Mouse (Mus musculus): Measurements from ENCODE around the gene Adk. TPM values are rescaled to one million over a fixed set of nuclear protein-coding genes. Genes with fewer than 3 reads are reported as not detected.
"Not testable (repeated sequence)": the region's sequence is repeated elsewhere in the genome, so short reads cannot be mapped to it uniquely, and the experiment has no call there.

Adk gene
- polyA plus RNA-seq, 1 experiment from 2014 or later, result 131 TPM

DNA sequence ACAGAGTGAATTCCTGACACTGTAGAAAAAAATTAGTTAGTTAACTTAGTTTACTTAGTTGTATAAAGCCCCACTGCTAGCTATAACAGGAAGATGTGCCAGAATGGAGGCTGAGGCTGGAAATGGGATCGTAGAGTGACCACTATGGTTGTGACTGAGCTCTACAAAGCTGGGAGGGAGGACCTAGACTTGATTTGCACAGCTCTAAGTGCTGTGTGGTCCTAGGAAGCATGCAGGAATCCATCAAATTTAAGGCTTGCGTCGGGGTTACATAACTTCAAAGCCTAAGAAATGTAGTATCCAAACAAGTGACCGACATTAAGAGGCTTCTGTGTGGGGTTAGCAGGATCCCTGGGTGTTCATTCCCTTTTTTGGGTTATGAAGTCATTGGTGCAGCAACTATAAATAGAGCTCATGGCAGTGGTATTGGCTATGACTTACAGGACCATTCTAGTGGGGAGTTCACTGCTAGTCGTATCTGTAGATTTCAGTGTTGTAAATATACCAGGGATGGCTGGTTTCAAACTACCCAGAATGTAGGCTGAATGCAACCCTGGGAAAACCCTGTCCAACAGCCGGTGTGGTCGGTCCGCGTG, 410.8 kb downstream of the Adk start:
- Histone ChIP-seq H3K36me3 (ENCODE audit: control insufficient read depth, insufficient read depth, low read length) (no peaks in the 10 kb centered on the region), H3K9me3 (ENCODE audit: control insufficient read depth, low read length) (no peaks in the 10 kb centered on the region), H3K27ac (replicated peaks; ENCODE audit: low read depth, low read length) (no peak overlapping the region), H3K4me2 (ENCODE audit: low read depth, low read length) (no peak overlapping the region), H3K4me3 (ENCODE audit: low read depth, low read length) (no peak overlapping the region), H3K9ac (ENCODE audit: low read depth, low read length) (no peak overlapping the region), H3K27me3 (replicated peaks; ENCODE audit: control insufficient read depth, insufficient read depth, low read length) (no peaks in the 10 kb centered on the region), H3K4me1 (ENCODE audit: control insufficient read depth, insufficient read depth, low read length) (no peaks in the 10 kb centered on the region)
- no peak for DNase-seq (ENCODE audit: low spot score)
- WGBS, result 89% methylated on average over 9 of the region's 9 CpGs
- ATAC-seq (ENCODE audit: low read depth), result no peak

DNA sequence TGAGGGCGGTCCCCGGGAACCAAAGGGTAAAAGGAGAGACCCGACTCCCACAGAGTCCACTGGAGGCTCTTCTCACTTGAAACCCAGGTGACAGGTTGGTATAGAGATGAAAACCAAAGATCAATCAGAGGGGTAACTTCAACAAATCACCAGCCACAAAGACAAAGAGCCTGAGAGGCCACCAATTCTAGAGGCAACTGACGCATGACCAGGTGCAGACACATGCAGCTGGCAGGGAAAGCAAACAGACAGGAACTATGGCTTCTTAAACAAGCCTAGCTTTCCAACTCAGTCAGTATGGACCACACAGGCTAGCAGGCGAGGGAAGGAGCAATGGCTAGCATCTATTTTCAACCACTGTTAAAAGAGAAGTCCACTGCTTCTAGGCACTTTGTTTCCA, 418.0 kb downstream of the Adk start:
- ATAC-seq (ENCODE audit: low read depth) (no peak), DNase-seq (ENCODE audit: low spot score) (no peak)
- Histone ChIP-seq H3K4me1 (ENCODE audit: control insufficient read depth, insufficient read depth, low read length) (no peaks in the 10 kb centered on the region), H3K9me3 (ENCODE audit: control insufficient read depth, low read length) (no peaks in the 10 kb centered on the region), H3K4me2 (ENCODE audit: low read depth, low read length) (no peak overlapping the region), H3K27me3 (replicated peaks; ENCODE audit: control insufficient read depth, insufficient read depth, low read length) (no peaks in the 10 kb centered on the region), H3K4me3 (ENCODE audit: low read depth, low read length) (no peak overlapping the region), H3K27ac (replicated peaks; ENCODE audit: low read depth, low read length) (no peak overlapping the region), H3K9ac (ENCODE audit: low read depth, low read length) (no peak overlapping the region), H3K36me3 (ENCODE audit: control insufficient read depth, insufficient read depth, low read length) (no peaks in the 10 kb centered on the region)
- WGBS, result 83% methylated on average over 5 of the region's 5 CpGs

DNA sequence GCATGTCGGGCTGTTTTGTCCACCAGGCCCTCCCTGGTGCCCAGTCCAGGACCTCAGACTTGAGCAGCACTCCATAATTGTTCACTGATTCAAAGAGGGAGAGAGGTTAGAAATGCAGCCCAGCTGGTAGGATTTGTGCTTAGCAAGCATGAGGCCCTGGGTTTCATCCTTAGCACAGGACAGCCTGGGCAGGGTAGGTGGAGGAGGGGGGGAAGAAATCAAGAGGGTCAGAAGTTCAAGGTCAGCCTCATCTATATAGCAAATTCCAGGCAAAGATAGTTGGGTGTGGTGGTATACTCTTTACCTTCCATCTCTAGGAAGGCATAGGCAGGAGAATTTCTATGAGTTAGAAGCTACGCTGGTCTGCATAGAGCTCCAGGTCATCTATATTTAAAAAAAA, 419.6 kb downstream of the Adk start:
- WGBS, result 99% methylated on average over 2 of the region's 2 CpGs

DNA sequence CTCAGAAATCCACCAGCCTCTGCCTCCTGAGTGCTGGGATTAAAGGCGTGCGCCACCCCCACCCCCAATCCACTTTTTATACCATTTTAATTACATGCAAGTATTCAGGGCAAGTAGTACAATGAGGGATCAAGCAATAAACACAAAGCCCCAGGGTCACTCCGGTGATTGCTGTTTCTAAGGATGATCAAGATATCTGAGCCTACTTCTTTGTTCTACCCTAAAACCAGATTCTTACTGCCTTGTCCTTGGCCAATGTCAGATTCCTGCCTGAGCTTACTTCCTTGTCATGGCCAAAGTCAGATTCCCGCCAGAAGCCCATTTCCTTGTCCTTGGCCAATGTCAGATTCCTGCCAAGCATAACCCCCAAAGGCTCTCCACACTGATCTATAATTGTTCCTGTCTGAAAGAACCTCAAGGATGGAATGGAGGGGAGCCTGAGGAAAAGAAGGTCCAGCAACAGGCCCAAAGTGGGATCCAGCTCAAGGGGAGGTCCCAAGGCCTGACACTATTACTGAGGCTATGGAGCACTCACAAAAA, 422.3 kb downstream of the Adk start:
- not testable (repeated sequence) for H3K27ac ChIP-seq (replicated peaks; ENCODE audit: low read depth, low read length); H3K4me2 ChIP-seq (ENCODE audit: low read depth, low read length); H3K4me1 ChIP-seq (ENCODE audit: control insufficient read depth, insufficient read depth, low read length); H3K9me3 ChIP-seq (ENCODE audit: control insufficient read depth, low read length); ATAC-seq (ENCODE audit: low read depth); H3K27me3 ChIP-seq (replicated peaks; ENCODE audit: control insufficient read depth, insufficient read depth, low read length); H3K4me3 ChIP-seq (ENCODE audit: low read depth, low read length); H3K36me3 ChIP-seq (ENCODE audit: control insufficient read depth, insufficient read depth, low read length); H3K9ac ChIP-seq (ENCODE audit: low read depth, low read length); DNase-seq (ENCODE audit: low spot score)
- WGBS, result 88% methylated on average over 4 of the region's 4 CpGs

More for the DNA sequence above, 419.6 kb downstream of the Adk start:
- Histone ChIP-seq H3K36me3 (ENCODE audit: control insufficient read depth, insufficient read depth, low read length) (no peaks in the 10 kb centered on the region), H3K4me2 (ENCODE audit: low read depth, low read length) (no peak overlapping the region), H3K27me3 (replicated peaks; ENCODE audit: control insufficient read depth, insufficient read depth, low read length) (no peaks in the 10 kb centered on the region), H3K9me3 (ENCODE audit: control insufficient read depth, low read length) (no peaks in the 10 kb centered on the region), H3K9ac (ENCODE audit: low read depth, low read length) (no peak overlapping the region), H3K4me3 (ENCODE audit: low read depth, low read length) (no peak overlapping the region), H3K27ac (replicated peaks; ENCODE audit: low read depth, low read length) (no peak overlapping the region), H3K4me1 (ENCODE audit: control insufficient read depth, insufficient read depth, low read length) (no peaks in the 10 kb centered on the region)
- ATAC-seq (ENCODE audit: low read depth) (no peak), DNase-seq (ENCODE audit: low spot score) (no peak)

DNA sequence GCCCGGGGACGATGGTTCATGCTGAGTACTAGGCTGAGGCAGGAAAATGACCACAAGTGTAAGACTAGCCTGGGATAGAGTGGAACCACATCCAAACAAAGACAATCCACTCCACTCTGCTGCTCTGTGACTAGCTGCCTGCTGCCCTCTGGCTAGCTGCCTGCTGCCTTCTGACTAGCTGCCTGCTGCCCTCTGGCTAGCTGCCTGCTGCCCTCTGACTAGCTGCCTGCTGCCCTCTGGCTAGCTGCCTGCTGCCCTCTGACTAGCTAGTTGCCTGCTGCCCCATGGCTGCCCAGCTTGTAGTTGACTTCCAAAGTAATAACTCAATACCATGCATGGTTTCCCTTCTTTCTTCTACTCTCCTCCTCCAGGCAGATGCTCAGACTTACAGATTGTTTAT, 424.8 kb downstream of the Adk start:
- no peak overlapping the region for H3K27ac ChIP-seq (replicated peaks; ENCODE audit: low read depth, low read length)
- WGBS, result 93% methylated on average over 2 of the region's 2 CpGs

DNA sequence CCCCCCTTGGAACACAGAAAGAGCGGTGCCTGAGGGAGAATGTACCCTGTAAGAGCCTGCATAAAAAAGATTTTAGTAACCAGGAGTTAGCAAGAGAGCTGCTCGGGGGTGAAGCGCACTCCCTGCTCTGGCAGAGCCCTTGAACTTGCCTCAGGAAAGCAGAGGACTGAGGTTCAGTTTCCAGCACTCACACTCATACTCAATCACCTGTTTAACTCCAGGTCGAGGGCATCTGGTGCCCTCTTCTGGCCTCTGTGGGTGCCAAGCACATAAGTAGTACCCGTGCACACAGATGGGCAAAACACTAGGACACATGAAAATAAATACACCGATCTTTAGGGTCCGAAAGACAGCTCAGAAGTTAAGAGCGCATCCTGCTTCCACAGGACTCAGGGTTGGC, 427.2 kb downstream of the Adk start:
- whole genome bisulfite sequencing, result 90% methylated on average over 8 of the region's 8 CpGs
- H3K27me3 ChIP-seq (replicated peaks; ENCODE audit: control insufficient read depth, insufficient read depth, low read length), result no peaks in the 10 kb centered on the region
- ATAC-seq (ENCODE audit: low read depth), result no peak
- no peaks in the 10 kb centered on the region for H3K36me3 ChIP-seq (ENCODE audit: control insufficient read depth, insufficient read depth, low read length)
- no peak overlapping the region for H3K9ac ChIP-seq (ENCODE audit: low read depth, low read length)
- no peaks in the 10 kb centered on the region for H3K9me3 ChIP-seq (ENCODE audit: control insufficient read depth, low read length)
- no peak for DNase-seq (ENCODE audit: low spot score)
- no peak overlapping the region for H3K27ac ChIP-seq (replicated peaks; ENCODE audit: low read depth, low read length)
- H3K4me2 ChIP-seq (ENCODE audit: low read depth, low read length), result no peak overlapping the region
- H3K4me3 ChIP-seq (ENCODE audit: low read depth, low read length), result no peak overlapping the region
- no peaks in the 10 kb centered on the region for H3K4me1 ChIP-seq (ENCODE audit: control insufficient read depth, insufficient read depth, low read length)

More for the DNA sequence above, 424.8 kb downstream of the Adk start:
- Histone ChIP-seq H3K9me3 (ENCODE audit: control insufficient read depth, low read length) (no peaks in the 10 kb centered on the region), H3K27me3 (replicated peaks; ENCODE audit: control insufficient read depth, insufficient read depth, low read length) (no peaks in the 10 kb centered on the region), H3K4me2 (ENCODE audit: low read depth, low read length) (no peak overlapping the region), H3K4me3 (ENCODE audit: low read depth, low read length) (no peak overlapping the region), H3K4me1 (ENCODE audit: control insufficient read depth, insufficient read depth, low read length) (no peaks in the 10 kb centered on the region), H3K9ac (ENCODE audit: low read depth, low read length) (no peak overlapping the region), H3K36me3 (ENCODE audit: control insufficient read depth, insufficient read depth, low read length) (no peaks in the 10 kb centered on the region)
- no peak for ATAC-seq (ENCODE audit: low read depth)
- no peak for DNase-seq (ENCODE audit: low spot score)

DNA sequence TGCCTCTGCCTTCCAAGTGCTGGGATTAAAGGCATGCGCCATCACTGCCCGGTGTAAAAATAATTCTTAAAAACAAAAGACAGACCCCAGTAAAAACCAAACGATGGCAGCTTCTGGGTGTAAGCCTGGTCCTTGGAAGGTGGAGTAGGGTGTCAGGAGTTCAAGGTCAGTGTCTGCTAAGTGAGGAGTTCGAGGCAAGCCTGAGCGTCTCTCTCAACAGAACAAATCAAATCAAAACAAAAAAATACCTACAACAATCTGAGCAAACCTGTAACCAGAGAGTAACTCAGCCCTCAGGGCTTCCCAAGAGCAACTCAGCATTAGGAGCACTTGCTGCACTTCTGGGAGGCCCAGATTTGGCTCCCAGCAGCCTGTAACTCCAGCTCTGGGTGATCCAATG, 427.8 kb downstream of the Adk start:
- Histone ChIP-seq H3K4me3 (ENCODE audit: low read depth, low read length) (no peak overlapping the region), H3K27me3 (replicated peaks; ENCODE audit: control insufficient read depth, insufficient read depth, low read length) (no peaks in the 10 kb centered on the region), H3K36me3 (ENCODE audit: control insufficient read depth, insufficient read depth, low read length) (no peaks in the 10 kb centered on the region), H3K9ac (ENCODE audit: low read depth, low read length) (no peak overlapping the region), H3K27ac (replicated peaks; ENCODE audit: low read depth, low read length) (no peak overlapping the region), H3K9me3 (ENCODE audit: control insufficient read depth, low read length) (no peaks in the 10 kb centered on the region), H3K4me2 (ENCODE audit: low read depth, low read length) (no peak overlapping the region), H3K4me1 (ENCODE audit: control insufficient read depth, insufficient read depth, low read length) (no peaks in the 10 kb centered on the region)
- DNase-seq (ENCODE audit: low spot score) (no peak), ATAC-seq (ENCODE audit: low read depth) (no peak)
- WGBS, result 90% methylated on average over 5 of the region's 5 CpGs

DNA sequence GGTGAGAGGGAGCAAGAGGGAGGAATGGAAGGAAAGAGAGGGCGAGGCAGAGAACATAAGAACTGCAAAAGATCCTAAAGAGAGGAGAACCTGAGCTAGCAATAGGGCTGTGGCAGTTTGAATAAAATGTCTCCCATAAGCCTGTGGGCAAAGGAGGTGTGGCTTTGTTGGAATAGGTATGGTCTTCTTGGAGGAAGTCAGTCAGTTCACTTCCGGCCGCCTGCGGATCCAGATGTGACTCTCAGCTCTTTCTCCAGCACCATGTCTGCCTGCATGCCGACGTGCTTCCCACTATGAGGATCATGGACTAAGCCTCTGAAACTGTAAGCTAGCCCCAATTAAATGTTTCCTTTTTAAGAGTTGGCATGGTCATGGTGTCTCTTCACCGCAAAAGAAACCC, 428.9 kb downstream of the Adk start, which contains the start of gene Kat6b:
Kat6b (plus strand) TSS at position 204 of the 400 bp plus-strand sequence.
- Histone ChIP-seq H3K36me3 (ENCODE audit: control insufficient read depth, insufficient read depth, low read length) (no peaks in the 10 kb centered on the region), H3K4me1 (ENCODE audit: control insufficient read depth, insufficient read depth, low read length) (no peaks in the 10 kb centered on the region), H3K9me3 (ENCODE audit: control insufficient read depth, low read length) (no peaks in the 10 kb centered on the region), H3K9ac (ENCODE audit: low read depth, low read length) (no peak within 1 kb of the TSS), H3K4me2 (ENCODE audit: low read depth, low read length) (no peak within 1 kb of the TSS), H3K27me3 (replicated peaks; ENCODE audit: control insufficient read depth, insufficient read depth, low read length) (no peaks in the 10 kb centered on the region), H3K4me3 (ENCODE audit: low read depth, low read length) (no peak within 1 kb of the TSS), H3K27ac (replicated peaks; ENCODE audit: low read depth, low read length) (no peak within 1 kb of the TSS)
- DNase-seq (ENCODE audit: low spot score), result no peak
- 94% methylated on average over 7 of the region's 7 CpGs for WGBS
- no peak for ATAC-seq (ENCODE audit: low read depth)

DNA sequence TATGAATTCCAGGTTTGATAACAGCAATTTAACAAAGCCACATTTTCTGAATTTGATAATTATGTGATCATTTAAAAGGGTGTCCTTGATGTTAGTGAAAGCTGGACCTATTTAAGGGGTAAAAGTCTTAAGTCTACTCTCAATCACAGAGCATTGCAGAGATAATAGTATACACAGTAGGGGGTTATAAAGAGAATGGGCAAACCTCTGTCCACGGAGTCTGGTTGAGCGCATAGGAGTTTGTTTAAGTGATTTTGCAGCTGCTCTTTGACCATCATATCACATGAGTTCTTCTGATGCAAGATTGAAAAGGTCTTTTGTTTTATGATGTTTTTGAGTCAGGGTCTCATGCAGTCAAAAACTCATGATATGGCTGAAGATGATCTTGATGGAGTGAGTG, 431.8 kb downstream of the Adk start:
- no peak overlapping the region for H3K9ac ChIP-seq (ENCODE audit: low read depth, low read length)
- H3K4me2 ChIP-seq (ENCODE audit: low read depth, low read length), result no peak overlapping the region
- H3K9me3 ChIP-seq (ENCODE audit: control insufficient read depth, low read length), result no peaks in the 10 kb centered on the region
- ATAC-seq (ENCODE audit: low read depth) (no peak), DNase-seq (ENCODE audit: low spot score) (no peak)
- 84% methylated on average over 2 of the region's 2 CpGs for whole genome bisulfite sequencing
- H3K4me3 ChIP-seq (ENCODE audit: low read depth, low read length), result no peak overlapping the region
- H3K36me3 ChIP-seq (ENCODE audit: control insufficient read depth, insufficient read depth, low read length), result no peaks in the 10 kb centered on the region
- no peaks in the 10 kb centered on the region for H3K4me1 ChIP-seq (ENCODE audit: control insufficient read depth, insufficient read depth, low read length)
- H3K27me3 ChIP-seq (replicated peaks; ENCODE audit: control insufficient read depth, insufficient read depth, low read length), result no peaks in the 10 kb centered on the region
- no peak overlapping the region for H3K27ac ChIP-seq (replicated peaks; ENCODE audit: low read depth, low read length)

All from embryonic facial prominence, embryonic 14.5 days (tissue).